Mouse (Mus musculus): ENCODE data around the gene Ttll12.

DNA sequence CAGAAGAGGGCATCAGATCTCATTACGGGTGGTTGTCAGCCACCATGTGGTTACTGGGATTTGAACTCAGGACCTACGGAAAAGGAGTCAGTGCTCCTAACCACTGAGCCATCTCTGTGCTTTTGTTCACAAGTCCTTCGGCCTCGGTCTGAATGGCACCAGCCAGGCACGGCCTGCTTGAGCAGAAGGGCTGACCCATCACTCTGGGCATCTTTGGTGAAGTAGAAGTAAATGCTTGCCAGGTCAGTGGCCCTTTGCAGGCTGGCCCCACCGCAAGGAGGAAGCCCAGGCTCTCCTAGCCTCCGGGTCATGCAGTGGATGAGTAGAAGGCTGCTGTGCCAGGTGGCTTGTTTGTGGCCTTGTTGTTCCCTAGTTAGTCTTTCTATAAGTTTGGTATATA, 8.5 kb upstream of the Ttll12 start:
- no peak for TF ChIP-seq USF1 (IDR thresholded peaks at IDR 0.05; ENCODE audit: low read depth, low read length)
- TF ChIP-seq GABPA (IDR thresholded peaks at IDR 0.05; ENCODE audit: low read depth, low read length), result no peak
- TF ChIP-seq CTCF (IDR thresholded peaks at IDR 0.05 in 2 of 3, conservative IDR thresholded peaks at IDR 0.05 in 1 of 3; ENCODE audit: control insufficient read depth in 1 of 3, insufficient read depth in 1 of 3, low read depth in 2 of 3, low read length in 3 of 3, poor library complexity in 1 of 3, severe bottlenecking in 1 of 3), result no peak
- TF ChIP-seq POLR2A (IDR thresholded peaks at IDR 0.05; ENCODE audit: control insufficient read depth in 1 of 2, insufficient read depth in 1 of 2, low read depth in 1 of 2, low read length in 2 of 2, poor library complexity in 1 of 2), result no peak
- TF ChIP-seq MXI1 (IDR thresholded peaks at IDR 0.05; ENCODE audit: low read depth, low read length), result no peak
- TF ChIP-seq HCFC1 (IDR thresholded peaks at IDR 0.05; ENCODE audit: low read depth, low read length), result no peak
- no peak for TF ChIP-seq E2F4 (IDR thresholded peaks at IDR 0.05; ENCODE audit: borderline replicate concordance, low read depth, low read length)
- TF ChIP-seq MAFK (IDR thresholded peaks at IDR 0.05; ENCODE audit: borderline replicate concordance, low read depth, low read length), result no peak
- no peak for TF ChIP-seq TBP (IDR thresholded peaks at IDR 0.05; ENCODE audit: low read depth, low read length)
- TF ChIP-seq TCF12 (IDR thresholded peaks at IDR 0.05; ENCODE audit: low read depth, low read length), result no peak
- no peak for TF ChIP-seq KAT2A (conservative IDR thresholded peaks at IDR 0.05; ENCODE audit: low read depth, low read length)
